Mouse (Mus musculus) naive thymus-derived CD4-positive, alpha-beta T cell, adult 2 months (primary cell): ENCODE results near the gene Tirap.

Source experiments
- DNase-seq: peaks from one replicate; pipeline ENCODE4 v3.0.0-alpha.2; 2011; ENCODE audit warnings: low read depth

Tirap gene

GRCm38 (mm10) chr9:35199772-35200471 lies at the start of gene Tirap, which contains the start of gene Srpr:
Gene Tirap, minus strand, starts transcription at chr9:35200291.
Gene Srpr, plus strand, starts transcription at chr9:35200175.
- peak; percentile 79 for DNase-seq

GRCm38 (mm10) chr9:35249476-35249875 lies 49.4 kb upstream of the Tirap start:
- DNase-seq: no peak

- DNase-seq: no peak
These were observed 47.3 kb upstream of the Tirap start for GRCm38 (mm10) chr9:35247405-35247804.

GRCm38 (mm10) chr9:35239734-35240133 lies 39.6 kb upstream of the Tirap start:
- peak; percentile 9 for DNase-seq

- DNase-seq: no peak
These were observed 39.0 kb upstream of the Tirap start for GRCm38 (mm10) chr9:35238915-35239571.

GRCm38 (mm10) chr9:35238371-35238770 lies 38.3 kb upstream of the Tirap start:
- no peak for DNase-seq

- DNase-seq: no peak
These were observed 35.9 kb upstream of the Tirap start for GRCm38 (mm10) chr9:35235996-35236395.

- DNase-seq: no peak
These were observed 28.6 kb upstream of the Tirap start for GRCm38 (mm10) chr9:35228671-35229070.

GRCm38 (mm10) chr9:35223466-35223865 lies 23.4 kb upstream of the Tirap start:
- DNase-seq: no peak

GRCm38 (mm10) chr9:35217963-35218362 lies 17.9 kb upstream of the Tirap start:
- no peak for DNase-seq

GRCm38 (mm10) chr9:35211573-35212511 lies 11.8 kb upstream of the Tirap start:
- DNase-seq: no peak

- DNase-seq: peak; percentile 100
These were observed 10.7 kb upstream of the Tirap start, which contains the start of gene Foxred1 for GRCm38 (mm10) chr9:35210542-35211474. Gene Foxred1, minus strand, starts transcription at chr9:35211055.

- no peak for DNase-seq
These were observed 4.3 kb upstream of the Tirap start for GRCm38 (mm10) chr9:35204421-35204820.

- DNase-seq: no peak
These were observed 3.4 kb upstream of the Tirap start for GRCm38 (mm10) chr9:35203536-35203935.

GRCm38 (mm10) chr9:35200529-35201060 lies 504 bp upstream of the Tirap start:
- DNase-seq: no peak

- no peak for DNase-seq
These were observed 933 bp downstream of the Tirap start for GRCm38 (mm10) chr9:35198945-35199771.

- DNase-seq: no peak
These were observed 1.7 kb downstream of the Tirap start for GRCm38 (mm10) chr9:35198351-35198750.

- no peak for DNase-seq
These were observed 2.5 kb downstream of the Tirap start for GRCm38 (mm10) chr9:35197625-35198024.

- peak; percentile 34 for DNase-seq
These were observed 6.0 kb downstream of the Tirap start for GRCm38 (mm10) chr9:35194048-35194447.

GRCm38 (mm10) chr9:35192983-35193542 lies 7.0 kb downstream of the Tirap start:
- no peak for DNase-seq
